Mouse (Mus musculus) left cerebral cortex, adult 2 months (tissue): ENCODE measurements at regions not wholly inside any gene's neighbourhood (a gene's known extent, or its start where the extent isn't known, plus 50 kb on each side); places are given as distances from the start of the nearest gene placed in this dataset.

Source experiments
- DNase-seq, 2 experiments: peaks; one replicate each; pipeline ENCODE4 v3.0.0; 2021 to 2022; ENCODE audit warnings: low spot score in 2 of 2, mixed read lengths in 1 of 2; ENCODE audit errors: extremely low spot score in 1 of 2
- H3K27ac ChIP-seq: fragments of 200-600 bp; 2 replicates; pipeline ENCODE4 v1.8.1; 2022
- H3K4me3 ChIP-seq: fragments of 200-600 bp; 2 replicates; pipeline ENCODE4 v1.8.1; 2022
- CTCF ChIP-seq: fragments of 200-600 bp; IDR thresholded peaks from 2 replicates; pipeline ENCODE4 v1.8.1; 2022; ENCODE audit warnings: antibody characterized with exemption, mild to moderate bottlenecking, moderate library complexity
- intact Hi-C: fragments of 180-260 bp; cut with DNase I; formaldehyde crosslinking; loops from one replicate; pipeline ENCODE4 v1.15.1; 2025

GRCm38 (mm10) chrX:61652377-61652776 is 56.9 kb upstream of the Ldoc1 start:
- intact Hi-C loops, result no loop called here

GRCm38 (mm10) chrX:61653077-61653476 is 56.2 kb upstream of the Ldoc1 start:
- no peak overlapping the region for H3K27ac ChIP-seq
- TF ChIP-seq CTCF, result peak; percentile 60

More at GRCm38 (mm10) chrX:61652377-61652776, 56.9 kb upstream of the Ldoc1 start:
- no peak overlapping the region for H3K4me3 ChIP-seq
- TF ChIP-seq CTCF, result no peak
- H3K27ac ChIP-seq, result no peak overlapping the region
- DNase-seq, result no peak

More at GRCm38 (mm10) chrX:61653077-61653476, 56.2 kb upstream of the Ldoc1 start:
- intact Hi-C loops, result no loop called here
- peak in 1 of 2 experiments; percentile 18 for DNase-seq
- no peak overlapping the region for H3K4me3 ChIP-seq
